Mouse (Mus musculus): ENCODE data around the gene Rnh1.

Gene Rnh1

DNA sequence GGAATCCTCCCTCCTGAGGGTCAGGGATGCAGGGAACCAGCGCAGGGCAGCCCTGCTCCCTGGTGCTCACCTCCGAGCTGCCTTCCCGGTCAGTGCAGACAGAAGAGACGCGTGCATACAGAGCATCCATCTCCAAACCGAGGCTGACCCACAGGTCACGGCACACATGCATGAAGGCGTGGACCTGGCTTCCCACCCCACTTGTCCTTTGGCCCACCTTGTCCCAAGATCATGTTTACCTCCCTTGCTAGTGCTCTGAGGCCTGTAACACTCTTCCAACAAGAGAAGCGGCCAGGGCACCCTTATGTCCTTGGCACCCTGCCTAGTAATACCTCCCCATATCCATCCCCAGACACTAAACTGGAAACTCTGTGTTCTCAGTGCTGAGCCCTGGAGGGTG, 56.8 kb downstream of the Rnh1 start:
- no peak for DNase-seq (ENCODE audit: low read depth, low spot score)
